Mouse (Mus musculus): ENCODE data around the gene Npsr1. TPM values are rescaled to one million over a fixed set of nuclear protein-coding genes. Genes with fewer than 3 reads are reported as not detected.

Npsr1 gene
- polyA plus RNA-seq, 2 experiments, result 0.02 to 0.13 TPM

GRCm38 (mm10) chr9:24280498-24281287 is 182.9 kb downstream of the Npsr1 start:
- 22% methylated on average over 2 of the region's 2 CpGs for WGBS (ENCODE audit: insufficient replicate concordance)

DNA sequence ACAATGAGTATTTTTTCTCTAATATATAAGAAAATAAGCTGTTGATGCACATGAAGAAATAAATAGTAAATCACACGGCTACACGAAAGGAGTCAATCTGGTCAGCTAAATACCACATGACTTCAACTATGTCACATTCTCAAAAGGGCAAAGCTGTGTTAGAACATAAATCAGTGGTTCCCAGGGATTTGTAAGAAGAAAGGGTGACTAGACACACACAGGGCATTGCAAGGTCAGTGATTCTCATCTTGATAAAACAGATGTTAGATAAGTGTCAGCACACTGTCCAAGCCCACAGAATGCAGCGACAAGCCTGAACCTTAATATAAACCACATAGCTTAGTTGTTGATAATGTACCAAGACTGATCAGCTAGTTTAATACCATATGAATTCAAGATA is 184.8 kb downstream of the Npsr1 start:
- DNase-seq (ENCODE audit: low read depth in 3 of 3, low spot score in 3 of 3) (no peak), ATAC-seq (ENCODE audit: insufficient read depth) (no peak)
- H3K27me3 ChIP-seq (ENCODE audit: control insufficient read depth, insufficient read depth, low read length), result no peaks in the 10 kb centered on the region
- no peaks in the 10 kb centered on the region for H3K9me3 ChIP-seq (ENCODE audit: control insufficient read depth, low read length)
- TF ChIP-seq CTCF (IDR thresholded peaks at IDR 0.05; ENCODE audit: low read depth) (no peak), EP300 (IDR thresholded peaks at IDR 0.05; ENCODE audit: low read depth) (no peak)
- H3K27ac ChIP-seq, result no peak overlapping the region
- WGBS (ENCODE audit: insufficient replicate concordance), result 69% methylated on average over 3 of the region's 3 CpGs
- H3K4me3 ChIP-seq (ENCODE audit: insufficient read depth in 1 of 2, low read depth in 2 of 2, low read length in 2 of 2), result no peak overlapping the region
- H3K9ac ChIP-seq (replicated peaks), result no peak overlapping the region
- H3K36me3 ChIP-seq (replicated peaks; ENCODE audit: control insufficient read depth, insufficient read depth, low read depth), result no peaks in the 10 kb centered on the region
- peaks cover 30 to 37% of the 10 kb centered on the region in 2 experiments for H3K4me1 ChIP-seq (replicated peaks; ENCODE audit: control insufficient read depth in 2 of 2, insufficient read depth in 2 of 2, low read length in 1 of 2)
- H3K4me2 ChIP-seq (ENCODE audit: low read depth), result no peak overlapping the region

More at GRCm38 (mm10) chr9:24280498-24281287, 182.9 kb downstream of the Npsr1 start:
- no peaks in the 10 kb centered on the region for H3K27me3 ChIP-seq (ENCODE audit: control insufficient read depth, insufficient read depth, low read length)
- no peaks in the 10 kb centered on the region for H3K9me3 ChIP-seq (ENCODE audit: control insufficient read depth, low read length)
- ATAC-seq (ENCODE audit: insufficient read depth) (peak; percentile 100), DNase-seq (ENCODE audit: low read depth in 3 of 3, low spot score in 3 of 3) (peak; percentile 66 to 71 (median 69))
- TF ChIP-seq EP300 (IDR thresholded peaks at IDR 0.05; ENCODE audit: low read depth), result peak; percentile 88
- peak; percentile 54 for TF ChIP-seq CTCF (IDR thresholded peaks at IDR 0.05; ENCODE audit: low read depth)
- no peaks in the 10 kb centered on the region for H3K36me3 ChIP-seq (replicated peaks; ENCODE audit: control insufficient read depth, insufficient read depth, low read depth)
- H3K4me3 ChIP-seq (ENCODE audit: insufficient read depth in 1 of 2, low read depth in 2 of 2, low read length in 2 of 2), result no peak overlapping the region
- peak overlapping the region; percentile 54 for H3K4me2 ChIP-seq (ENCODE audit: low read depth)
- peak overlapping the region; percentile 78 for H3K27ac ChIP-seq
- H3K4me1 ChIP-seq (replicated peaks; ENCODE audit: control insufficient read depth in 2 of 2, insufficient read depth in 2 of 2, low read length in 1 of 2), result peaks cover 28 to 35% of the 10 kb centered on the region in 2 experiments
- no peak overlapping the region; the same call in 1 of the 2 replicates for H3K9ac ChIP-seq (replicated peaks)

- TF ChIP-seq CTCF (IDR thresholded peaks at IDR 0.05; ENCODE audit: low read depth), result no peak
- TF ChIP-seq EP300 (IDR thresholded peaks at IDR 0.05; ENCODE audit: low read depth), result no peak
- no peaks in the 10 kb centered on the region for H3K36me3 ChIP-seq (replicated peaks; ENCODE audit: control insufficient read depth, insufficient read depth, low read depth)
- DNase-seq (ENCODE audit: low read depth in 3 of 3, low spot score in 3 of 3), result no peak
- 48% methylated on average over 2 of the region's 2 CpGs for WGBS (ENCODE audit: insufficient replicate concordance)
- no peak overlapping the region for H3K9ac ChIP-seq (replicated peaks)
- no peak overlapping the region for H3K4me3 ChIP-seq (ENCODE audit: insufficient read depth in 1 of 2, low read depth in 2 of 2, low read length in 2 of 2)
- ATAC-seq (ENCODE audit: insufficient read depth), result no peak
- H3K4me1 ChIP-seq (replicated peaks; ENCODE audit: control insufficient read depth in 2 of 2, insufficient read depth in 2 of 2, low read length in 1 of 2), result peaks cover 30 to 37% of the 10 kb centered on the region in 2 experiments
- no peak overlapping the region for H3K27ac ChIP-seq
- H3K9me3 ChIP-seq (ENCODE audit: control insufficient read depth, low read length), result no peaks in the 10 kb centered on the region
- H3K27me3 ChIP-seq (ENCODE audit: control insufficient read depth, insufficient read depth, low read length), result no peaks in the 10 kb centered on the region
- no peak overlapping the region for H3K4me2 ChIP-seq (ENCODE audit: low read depth)
Measured at GRCm38 (mm10) chr9:24283071-24283470, 185.3 kb downstream of the Npsr1 start.

DNA sequence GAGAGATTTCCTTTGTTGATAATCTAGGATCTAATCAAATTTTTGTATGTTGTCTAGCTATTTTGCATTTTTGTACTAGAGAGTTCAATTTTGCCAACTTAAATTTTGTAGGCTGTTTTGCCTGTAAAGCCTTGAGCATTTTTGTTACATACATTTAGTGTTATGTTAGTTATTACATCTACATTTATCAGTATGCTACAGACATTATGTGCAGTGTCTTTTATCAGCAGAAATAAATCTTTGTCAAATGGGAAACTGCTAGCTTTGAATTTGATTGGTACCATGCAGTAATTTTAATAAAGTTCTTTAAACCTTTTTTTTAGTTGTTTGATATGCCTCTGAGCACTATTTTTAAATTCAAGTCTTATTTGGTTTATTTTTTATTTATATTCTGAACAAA is 185.7 kb downstream of the Npsr1 start:
- no peaks in the 10 kb centered on the region for H3K27me3 ChIP-seq (ENCODE audit: control insufficient read depth, insufficient read depth, low read length)
- H3K27ac ChIP-seq, result no peak overlapping the region
- TF ChIP-seq EP300 (IDR thresholded peaks at IDR 0.05; ENCODE audit: low read depth), result no peak
- TF ChIP-seq CTCF (IDR thresholded peaks at IDR 0.05; ENCODE audit: low read depth), result no peak
- no peaks in the 10 kb centered on the region for H3K9me3 ChIP-seq (ENCODE audit: control insufficient read depth, low read length)
- H3K4me3 ChIP-seq (ENCODE audit: insufficient read depth in 1 of 2, low read depth in 2 of 2, low read length in 2 of 2), result no peak overlapping the region
- H3K4me1 ChIP-seq (replicated peaks; ENCODE audit: control insufficient read depth in 2 of 2, insufficient read depth in 2 of 2, low read length in 1 of 2), result peaks cover 30 to 37% of the 10 kb centered on the region in 2 experiments
- DNase-seq (ENCODE audit: low read depth in 3 of 3, low spot score in 3 of 3) (no peak), ATAC-seq (ENCODE audit: insufficient read depth) (no peak)
- H3K4me2 ChIP-seq (ENCODE audit: low read depth), result no peak overlapping the region
- H3K36me3 ChIP-seq (replicated peaks; ENCODE audit: control insufficient read depth, insufficient read depth, low read depth), result no peaks in the 10 kb centered on the region
- no peak overlapping the region for H3K9ac ChIP-seq (replicated peaks)

DNA sequence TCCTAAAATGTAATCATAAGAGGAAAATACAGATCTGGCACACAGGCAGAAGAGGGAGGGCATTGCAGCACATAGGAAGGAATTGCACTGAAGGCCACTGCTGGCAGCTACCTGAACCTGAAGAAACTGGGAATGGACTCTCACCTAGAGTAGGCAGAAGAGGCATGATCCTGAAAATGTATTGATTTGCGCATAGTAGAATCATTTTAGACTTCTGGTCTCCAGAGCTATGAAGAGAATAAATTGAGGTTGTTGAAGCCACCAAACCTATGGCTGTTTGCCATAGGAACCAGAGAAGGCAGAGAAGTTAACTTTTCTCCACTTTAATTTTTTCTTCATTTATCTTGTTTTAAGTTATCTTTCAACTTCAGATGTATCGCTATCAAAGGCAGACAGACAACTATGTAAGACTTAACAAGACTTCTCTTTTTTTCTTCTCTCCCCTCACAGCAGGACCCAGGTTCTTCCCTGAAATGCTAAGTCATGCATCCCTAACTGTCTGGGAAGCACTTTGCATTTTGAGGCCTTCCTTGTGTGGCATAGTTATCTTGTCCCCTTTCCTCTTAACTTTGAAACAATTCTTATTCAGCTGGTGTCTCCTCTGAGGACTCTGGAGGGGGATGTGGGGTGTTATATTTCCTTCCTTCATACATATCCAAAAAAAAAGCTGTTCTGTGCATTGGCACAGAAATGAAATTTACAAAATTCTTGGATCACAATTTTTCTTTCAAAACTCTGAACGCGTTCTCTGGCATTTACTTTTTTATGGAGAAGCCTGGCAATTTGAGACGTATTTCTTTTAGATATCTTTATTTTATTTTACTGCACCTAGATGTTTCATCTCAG is 186.7 kb downstream of the Npsr1 start:
- Histone ChIP-seq H3K9ac (replicated peaks) (peak overlapping the region; percentile 18; the same call in 1 of the 2 replicates), H3K27me3 (ENCODE audit: control insufficient read depth, insufficient read depth, low read length) (no peaks in the 10 kb centered on the region), H3K27ac (peak overlapping the region; percentile 47), H3K36me3 (replicated peaks; ENCODE audit: control insufficient read depth, insufficient read depth, low read depth) (no peaks in the 10 kb centered on the region), H3K4me2 (ENCODE audit: low read depth) (peak overlapping the region; percentile 8; the same call in 1 of the 2 replicates), H3K4me3 (ENCODE audit: insufficient read depth in 1 of 2, low read depth in 2 of 2, low read length in 2 of 2) (no peak overlapping the region), H3K4me1 (replicated peaks; ENCODE audit: control insufficient read depth in 2 of 2, insufficient read depth in 2 of 2, low read length in 1 of 2) (peaks cover 30 to 34% of the 10 kb centered on the region in 2 experiments), H3K9me3 (ENCODE audit: control insufficient read depth, low read length) (no peaks in the 10 kb centered on the region)
- peak; percentile 60 for TF ChIP-seq EP300 (IDR thresholded peaks at IDR 0.05; ENCODE audit: low read depth)
- no peak for TF ChIP-seq CTCF (IDR thresholded peaks at IDR 0.05; ENCODE audit: low read depth)
- DNase-seq (ENCODE audit: low read depth in 3 of 3, low spot score in 3 of 3) (peak; percentile 44 to 51 (median 51)), ATAC-seq (ENCODE audit: insufficient read depth) (no peak; the same call in 1 of the 2 replicates)
- 60% methylated on average over 5 of the region's 5 CpGs for WGBS (ENCODE audit: insufficient replicate concordance)
